Mouse (Mus musculus): ENCODE results near the gene Gm8890.
"Not testable (repeated sequence)": the region's sequence is repeated elsewhere in the genome, so short reads cannot be mapped to it uniquely, and the experiment has no call there.

Gene Gm8890

GRCm38 (mm10) chr5:11255733-11256132 lies at the start of gene Gm8890:
Gene Gm8890 (plus strand): TSS chr5:11256033.
- not testable (repeated sequence) for DNase-seq

GRCm38 (mm10) chr5:11256221-11256620 lies 388 bp downstream of the Gm8890 start:
- not testable (repeated sequence) for DNase-seq

Measured in cerebellum, adult 9-11 months (tissue).